Mouse (Mus musculus) spleen, postnatal 36 days (tissue): ENCODE results near the gene Hist1h2bc.
A peak's percentile ranks its signal among the peaks of the same experiment; 100 is the strongest.
"Not testable (repeated sequence)": the region's sequence is repeated elsewhere in the genome, so short reads cannot be mapped to it uniquely, and the experiment has no call there.

Source experiments
- DNase-seq, 2 experiments: peaks; one replicate each; pipeline ENCODE4 v3.0.0; 2022; ENCODE audit warnings: low spot score in 2 of 2, mixed read lengths in 1 of 2

Gene Hist1h2bc

GRCm38 (mm10) chr13:23683755-23684281 is at the start of gene Hist1h2bc, which contains the start of gene Hist1h2ac:
TSS of gene Hist1h2bc (plus strand) at chr13:23684199.
TSS of gene Hist1h2ac (minus strand) at chr13:23683948.
- DNase-seq = peak; percentile 87 to 95

- DNase-seq = no peak
Observed at GRCm38 (mm10) chr13:23659636-23660366, 24.2 kb upstream of the Hist1h2bc start.

GRCm38 (mm10) chr13:23662536-23662935 is 21.5 kb upstream of the Hist1h2bc start:
- DNase-seq = no peak

- DNase-seq = no peak
Observed at GRCm38 (mm10) chr13:23681990-23682582, 1.9 kb upstream of the Hist1h2bc start.

GRCm38 (mm10) chr13:23682623-23682946 is 1.4 kb upstream of the Hist1h2bc start:
- DNase-seq = no peak

- DNase-seq = not testable (repeated sequence)
Observed at GRCm38 (mm10) chr13:23682947-23683754, 848 bp upstream of the Hist1h2bc start.

- DNase-seq = peak; percentile 67 to 81
Observed at GRCm38 (mm10) chr13:23684295-23684945, 421 bp downstream of the Hist1h2bc start.

GRCm38 (mm10) chr13:23685121-23685861 is 1.3 kb downstream of the Hist1h2bc start:
- DNase-seq = peak; percentile 27 to 48

GRCm38 (mm10) chr13:23685966-23686365 is 2.0 kb downstream of the Hist1h2bc start:
- DNase-seq = no peak

GRCm38 (mm10) chr13:23687181-23687580 is 3.2 kb downstream of the Hist1h2bc start:
- no peak for DNase-seq

GRCm38 (mm10) chr13:23687907-23688306 is 3.9 kb downstream of the Hist1h2bc start:
- DNase-seq = no peak

GRCm38 (mm10) chr13:23688956-23689355 is 5.0 kb downstream of the Hist1h2bc start:
- no peak for DNase-seq

GRCm38 (mm10) chr13:23689459-23689858 is 5.5 kb downstream of the Hist1h2bc start:
- DNase-seq = no peak

GRCm38 (mm10) chr13:23693856-23694440 is 9.9 kb downstream of the Hist1h2bc start:
- no peak for DNase-seq

- peak in 1 of 2 experiments; percentile 0 for DNase-seq
Observed at GRCm38 (mm10) chr13:23694956-23695355, 11.0 kb downstream of the Hist1h2bc start.

- DNase-seq = peak in 1 of 2 experiments; percentile 0
Observed at GRCm38 (mm10) chr13:23695514-23695913, 11.5 kb downstream of the Hist1h2bc start, which contains the start of gene Hist1h1t. TSS of gene Hist1h1t (plus strand) at chr13:23695814.

GRCm38 (mm10) chr13:23696061-23696474 is 12.1 kb downstream of the Hist1h2bc start:
- peak in 1 of 2 experiments; percentile 36 for DNase-seq

GRCm38 (mm10) chr13:23697491-23698299 is 13.7 kb downstream of the Hist1h2bc start:
- peak; percentile 73 to 84 for DNase-seq

- DNase-seq = peak; percentile 99
Observed at GRCm38 (mm10) chr13:23698300-23698693, 14.3 kb downstream of the Hist1h2bc start, which contains the start of gene Hist1h4c. TSS of gene Hist1h4c (minus strand) at chr13:23698454.
